Mouse (Mus musculus): ENCODE measurements around the gene Lime1. TPM values are rescaled to one million over a fixed set of nuclear protein-coding genes. Genes with fewer than 3 reads are reported as not detected.

The Lime1 gene
- total RNA-seq, 2 experiments from 2014 or later = 7.0 to 7.4 TPM

- DNase-seq (ENCODE audit: low spot score) = no peak
- intact Hi-C loops (cut with DNase I) = loop anchor here (5.0 kb wide), 1 partner anchor 207 kb away; the partner anchor contains the start of gene Samd10
These were observed 10.4 kb downstream of the Lime1 start for GRCm38 (mm10) chr2:181390136-181390870.

GRCm38 (mm10) chr2:181391022-181391421, 11.1 kb downstream of the Lime1 start:
- intact Hi-C loops (cut with DNase I) = loop anchor here (5.0 kb wide), 1 partner anchor 206 kb away; the partner anchor contains the start of gene Samd10
- no peak for DNase-seq (ENCODE audit: low spot score)

- intact Hi-C loops (cut with DNase I) = loop anchor here (5.0 kb wide), 1 partner anchor 206 kb away; the partner anchor contains the start of gene Samd10
- DNase-seq (ENCODE audit: low spot score) = no peak
These were observed 11.7 kb downstream of the Lime1 start for GRCm38 (mm10) chr2:181391541-181391940.

- peak; percentile 48 for DNase-seq (ENCODE audit: low spot score)
- intact Hi-C loops (cut with DNase I) = loop anchor here (2.0 to 5.0 kb wide), 3 partner anchors 94 to 205 kb away; partner anchors contain the start of genes Samd10 and Tpd52l2
These were observed 12.8 kb downstream of the Lime1 start for GRCm38 (mm10) chr2:181392600-181393213.

- intact Hi-C loops (cut with DNase I) = loop anchor here (5.0 kb wide), 1 partner anchor 203 kb away; the partner anchor contains the start of gene Samd10
- DNase-seq (ENCODE audit: low spot score) = no peak
These were observed 14.2 kb downstream of the Lime1 start for GRCm38 (mm10) chr2:181394086-181394485.

GRCm38 (mm10) chr2:181397207-181397761, 17.4 kb downstream of the Lime1 start:
- DNase-seq (ENCODE audit: low spot score) = no peak
- intact Hi-C loops (cut with DNase I) = no loop called here

GRCm38 (mm10) chr2:181401497-181401896, 21.6 kb downstream of the Lime1 start:
- intact Hi-C loops (cut with DNase I) = no loop called here
- no peak for DNase-seq (ENCODE audit: low spot score)

- intact Hi-C loops (cut with DNase I) = no loop called here
- no peak for DNase-seq (ENCODE audit: low spot score)
These were observed 23.8 kb downstream of the Lime1 start for GRCm38 (mm10) chr2:181403722-181404121.

GRCm38 (mm10) chr2:181409643-181410042, 29.8 kb downstream of the Lime1 start:
- no peak for DNase-seq (ENCODE audit: low spot score)
- intact Hi-C loops (cut with DNase I) = loop anchor here (5.0 kb wide), 2 partner anchors 158 to 173 kb away; partner anchors contain the start of gene Uckl1

GRCm38 (mm10) chr2:181410760-181411473, 31.0 kb downstream of the Lime1 start:
- DNase-seq (ENCODE audit: low spot score) = peak; percentile 35
- intact Hi-C loops (cut with DNase I) = loop anchor here (1.0 to 5.0 kb wide), 3 partner anchors 86 to 171 kb away; partner anchors contain the start of genes Tpd52l2 and Uckl1

- intact Hi-C loops (cut with DNase I) = loop anchor here (5.0 kb wide), 2 partner anchors 154 to 169 kb away; partner anchors contain the start of gene Uckl1
- DNase-seq (ENCODE audit: low spot score) = no peak
These were observed 33.3 kb downstream of the Lime1 start for GRCm38 (mm10) chr2:181413141-181413540.

GRCm38 (mm10) chr2:181415945-181416344, 36.1 kb downstream of the Lime1 start:
- intact Hi-C loops (cut with DNase I) = loop anchor here (5.0 kb wide), 1 partner anchor 36 kb away; no protein-coding TSS in a partner anchor
- peak; percentile 17 for DNase-seq (ENCODE audit: low spot score)

GRCm38 (mm10) chr2:181419359-181419758, 39.5 kb downstream of the Lime1 start:
- intact Hi-C loops (cut with DNase I) = loop anchor here (5.0 kb wide), 1 partner anchor 33 kb away; no protein-coding TSS in a partner anchor
- no peak for DNase-seq (ENCODE audit: low spot score)

- intact Hi-C loops (cut with DNase I) = no loop called here
These were observed 40.5 kb downstream of the Lime1 start for GRCm38 (mm10) chr2:181420426-181420825.

GRCm38 (mm10) chr2:181420903-181421638, 41.2 kb downstream of the Lime1 start:
- intact Hi-C loops (cut with DNase I) = no loop called here
- DNase-seq (ENCODE audit: low spot score) = no peak

More at GRCm38 (mm10) chr2:181420426-181420825, 40.5 kb downstream of the Lime1 start:
- DNase-seq (ENCODE audit: low spot score) = no peak

- intact Hi-C loops (cut with DNase I) = no loop called here
- no peak for DNase-seq (ENCODE audit: low spot score)
These were observed 44.0 kb downstream of the Lime1 start for GRCm38 (mm10) chr2:181423834-181424233.
